Mouse (Mus musculus) CH12.LX (cell line): ENCODE measurements around the gene Selp. TPM values are rescaled to one million over a fixed set of nuclear protein-coding genes. Genes with fewer than 3 reads are reported as not detected.

Source experiments
- DNase-seq: peaks from one replicate; pipeline ENCODE4 v3.0.0-alpha.2; 2013; ENCODE audit errors: extremely low read depth
- H3K27ac ChIP-seq: 2 replicates; pipeline ENCODE4 v1.5.1; 2012; ENCODE audit warnings: low read depth, mild to moderate bottlenecking, control low read depth, moderate library complexity; ENCODE audit not compliant: insufficient read depth
- H3K27me3 ChIP-seq: replicated peaks from 2 replicates; pipeline ENCODE3; 2012; ENCODE audit warnings: inconsistent platforms
- H3K36me3 ChIP-seq, 2 experiments: replicated peaks in 1 of 2; 2 replicates each; pipeline versions ENCODE3 to v1.6.1; 2012; ENCODE audit warnings: inconsistent platforms in 1 of 2, low read length in 1 of 2, mild to moderate bottlenecking in 1 of 2, mixed read lengths in 1 of 2, moderate library complexity in 1 of 2; ENCODE audit not compliant: control insufficient read depth in 1 of 2, insufficient read depth in 1 of 2
- H3K4me1 ChIP-seq, 2 experiments: 2 replicates each; pipeline ENCODE4 v1.6.1; 2012; ENCODE audit warnings: inconsistent platforms in 1 of 2, moderate library complexity in 1 of 2; ENCODE audit not compliant: insufficient read depth in 2 of 2, control insufficient read depth in 1 of 2
- H3K4me2 ChIP-seq: 2 replicates; pipeline ENCODE4 v1.6.1; 2012; ENCODE audit warnings: low read depth, mild to moderate bottlenecking, control low read depth; ENCODE audit not compliant: poor library complexity, insufficient read depth, severe bottlenecking
- H3K4me3 ChIP-seq, 3 experiments: fragments of 150-350 bp in 1 of 3; sonication (generic) in 1 of 3; replicated peaks in 1 of 3; 2 replicates each; pipeline versions ENCODE3 to v1.5.1; 2011 to 2012; ENCODE audit warnings: low read depth in 2 of 3, low read length in 2 of 3, mild to moderate bottlenecking in 2 of 3, moderate library complexity in 2 of 3, control low read depth in 1 of 3, improper control_type of control experiment in 1 of 3, inconsistent platforms in 1 of 3, mixed read lengths in 1 of 3; ENCODE audit not compliant: poor library complexity in 1 of 3
- H3K79me2 ChIP-seq: replicated peaks from 2 replicates; pipeline ENCODE4 v1.6.1; 2012; ENCODE audit warnings: mild to moderate bottlenecking, moderate library complexity; ENCODE audit not compliant: control insufficient read depth, poor library complexity, insufficient read depth, severe bottlenecking; ENCODE audit errors: extremely low read depth
- H3K9ac ChIP-seq: 2 replicates; pipeline ENCODE4 v1.6.1; 2012; ENCODE audit warnings: low read depth, mild to moderate bottlenecking, control low read depth, moderate library complexity; ENCODE audit not compliant: insufficient read depth
- H3K9me3 ChIP-seq: replicated peaks from 2 replicates; pipeline ENCODE3; 2012; ENCODE audit warnings: low read length, inconsistent platforms, mixed read lengths
- BHLHE40 ChIP-seq: IDR thresholded peaks from 2 replicates; pipeline ENCODE4 v1.6.1; 2011; ENCODE audit warnings: mild to moderate bottlenecking, low read depth, low read length, improper control_type of control experiment
- CHD1 ChIP-seq: IDR thresholded peaks from 2 replicates; pipeline ENCODE4 v1.6.1; 2012; ENCODE audit warnings: low read depth, low read length, improper control_type of control experiment, inconsistent platforms
- E2F4 ChIP-seq: IDR thresholded peaks from 2 replicates; pipeline ENCODE4 v1.6.1; 2011; ENCODE audit warnings: low read depth, low read length, improper control_type of control experiment; ENCODE audit not compliant: insufficient replicate concordance
- ETS1 ChIP-seq: conservative IDR thresholded peaks from 2 replicates; pipeline ENCODE4 v1.6.1; 2012; ENCODE audit warnings: low read depth, mild to moderate bottlenecking, inconsistent platforms, low read length, improper control_type of control experiment, moderate library complexity
- GABPA ChIP-seq: IDR thresholded peaks from 2 replicates; pipeline ENCODE4 v1.6.1; 2012; ENCODE audit warnings: low read depth, low read length, improper control_type of control experiment, inconsistent platforms; ENCODE audit not compliant: insufficient replicate concordance
- HCFC1 ChIP-seq: IDR thresholded peaks from 2 replicates; pipeline ENCODE4 v1.6.1; 2012; ENCODE audit warnings: low read depth, mild to moderate bottlenecking, inconsistent platforms, low read length, improper control_type of control experiment
- JUN ChIP-seq: IDR thresholded peaks from 2 replicates; pipeline ENCODE4 v1.6.1; 2011; ENCODE audit warnings: low read depth, mild to moderate bottlenecking, low read length, improper control_type of control experiment, moderate library complexity; ENCODE audit not compliant: insufficient read depth
- JUND ChIP-seq: conservative IDR thresholded peaks from 2 replicates; pipeline ENCODE4 v1.6.1; 2011; ENCODE audit warnings: low read depth, low read length, improper control_type of control experiment
- MAFK ChIP-seq: IDR thresholded peaks from 2 replicates; pipeline ENCODE4 v1.6.1; 2011; ENCODE audit warnings: low read length, improper control_type of control experiment; ENCODE audit not compliant: insufficient replicate concordance
- MAX ChIP-seq: IDR thresholded peaks from 2 replicates; pipeline ENCODE4 v1.6.1; 2011; ENCODE audit warnings: low read length, improper control_type of control experiment
- MAZ ChIP-seq: IDR thresholded peaks from 2 replicates; pipeline ENCODE4 v1.6.1; 2012; ENCODE audit warnings: low read depth, mild to moderate bottlenecking, inconsistent platforms, low read length, improper control_type of control experiment, moderate library complexity
- MEF2A ChIP-seq: IDR thresholded peaks from 2 replicates; pipeline ENCODE4 v1.6.1; 2014; ENCODE audit warnings: low read depth, mild to moderate bottlenecking, inconsistent platforms, low read length, improper control_type of control experiment, borderline replicate concordance
- MYC ChIP-seq: IDR thresholded peaks from 2 replicates; pipeline ENCODE4 v1.6.1; 2011; ENCODE audit warnings: low read depth, mild to moderate bottlenecking, improper control_type of control experiment, low read length
- NELFE ChIP-seq: IDR thresholded peaks from 2 replicates; pipeline ENCODE4 v1.6.1; 2011; ENCODE audit warnings: low read depth, low read length, improper control_type of control experiment
- RAD21 ChIP-seq: IDR thresholded peaks from 2 replicates; pipeline ENCODE4 v1.6.1; 2011; ENCODE audit warnings: low read depth, mild to moderate bottlenecking, low read length, improper control_type of control experiment, moderate library complexity
- SMC3 ChIP-seq: IDR thresholded peaks from 2 replicates; pipeline ENCODE4 v1.6.1; 2011; ENCODE audit warnings: low read depth, low read length, improper control_type of control experiment
- TBP ChIP-seq: conservative IDR thresholded peaks from 2 replicates; pipeline ENCODE4 v1.6.1; 2011; ENCODE audit warnings: low read depth, low read length, improper control_type of control experiment
- TCF12 ChIP-seq: IDR thresholded peaks from 2 replicates; pipeline ENCODE4 v1.6.1; 2014; ENCODE audit warnings: low read depth, mild to moderate bottlenecking, inconsistent platforms, low read length, improper control_type of control experiment
- USF1 ChIP-seq: IDR thresholded peaks from 2 replicates; pipeline ENCODE4 v1.6.1; 2014; ENCODE audit warnings: low read depth, mild to moderate bottlenecking, inconsistent platforms, low read length, improper control_type of control experiment
- USF2 ChIP-seq: conservative IDR thresholded peaks from 2 replicates; pipeline ENCODE4 v1.6.1; 2011; ENCODE audit warnings: low read depth, low read length, improper control_type of control experiment
- ZC3H11A ChIP-seq: IDR thresholded peaks from 2 replicates; pipeline ENCODE4 v1.6.1; 2012; ENCODE audit warnings: low read depth, mild to moderate bottlenecking, inconsistent platforms, low read length, improper control_type of control experiment
- ZKSCAN1 ChIP-seq: IDR thresholded peaks from 2 replicates; pipeline ENCODE4 v1.6.1; 2012; ENCODE audit warnings: low read depth, inconsistent platforms, low read length, improper control_type of control experiment, borderline replicate concordance
- ZMIZ1 ChIP-seq: IDR thresholded peaks from 2 replicates; pipeline ENCODE4 v1.6.1; 2012; ENCODE audit warnings: low read depth, mild to moderate bottlenecking, inconsistent platforms, low read length, improper control_type of control experiment
- dilution Hi-C: fragments of 300-500 bp; cut with MboI; formaldehyde crosslinking; loops from 2 replicates; pipeline ENCODE4 v1.14.3; 2020; ENCODE audit warnings: low sequenced_read_pairs; ENCODE audit not compliant: extremely low pct_unique_long_range_greater_than_20kb, extremely low pct_ligation_motif_present
- in situ Hi-C: fragments of 300-500 bp; cut with MboI; formaldehyde crosslinking; loops from 3 replicates; pipeline ENCODE4 v1.14.3; 2019; ENCODE audit warnings: low sequenced_read_pairs, low pct_ligation_motif_present, low pct_unique_long_range_greater_than_20kb, mixed read lengths
- polyA plus RNA-seq: library from polyadenylated mRNA; unstranded; fragments of >175 nt; gene quantifications from 2 replicates; pipeline ENCODE4 v1.2.1, GENCODE M21; 2012; ENCODE audit warnings: low read depth; ENCODE audit not compliant: insufficient read length
- total RNA-seq, 2 experiments: library from RNA; depleted of rRNA; stranded (reverse); fragments of 300-350 nt in 1 of 2; fragments of >200 nt in 1 of 2; gene quantifications; 2 replicates each; pipeline ENCODE4 v1.2.3; 2012 to 2014

The Selp gene
- total and polyA plus RNA-seq, 3 experiments, result 0.21 to 0.43 TPM; not detected in 1

GRCm38 (mm10) chr1:164072001-164072400, 43.1 kb upstream of the Selp start:
- DNase-seq, result no peak

GRCm38 (mm10) chr1:164073091-164073490, 42.0 kb upstream of the Selp start:
- Histone ChIP-seq H3K27me3 (no peaks in the 10 kb centered on the region), H3K4me1 (peaks cover 0 to 71% of the 10 kb centered on the region in 2 experiments; a peak in 2 of 4 replicates)
- dilution Hi-C loops, result no loop called here

More at GRCm38 (mm10) chr1:164072001-164072400, 43.1 kb upstream of the Selp start:
- H3K9me3 ChIP-seq, result no peaks in the 10 kb centered on the region
- H3K36me3 ChIP-seq, result no peaks in the 10 kb centered on the region
- TF ChIP-seq SMC3 (no peak), ZMIZ1 (no peak), USF2 (no peak), MAFK (no peak), ETS1 (no peak), GABPA (no peak), JUND (no peak), ZC3H11A (no peak), MEF2A (no peak), JUN (no peak), NELFE (no peak), ZKSCAN1 (no peak), TBP (no peak), CHD1 (no peak), MAZ (no peak), RAD21 (no peak), E2F4 (no peak)
- no peaks in the 10 kb centered on the region for H3K27me3 ChIP-seq
- dilution Hi-C loops, result no loop called here
- no peak overlapping the region for H3K27ac ChIP-seq
- H3K4me3 ChIP-seq, result no peak overlapping the region
- in situ Hi-C loops, result no loop called here
- no peak overlapping the region for H3K9ac ChIP-seq
- H3K4me2 ChIP-seq, result no peak overlapping the region
- no peaks in the 10 kb centered on the region for H3K79me2 ChIP-seq
- peaks cover 0 to 60% of the 10 kb centered on the region in 2 experiments; a peak in 2 of 4 replicates for H3K4me1 ChIP-seq

More at GRCm38 (mm10) chr1:164073091-164073490, 42.0 kb upstream of the Selp start:
- H3K27ac ChIP-seq, result no peak overlapping the region
- in situ Hi-C loops, result no loop called here
- H3K9me3 ChIP-seq, result no peaks in the 10 kb centered on the region
- H3K4me2 ChIP-seq, result no peak overlapping the region
- no peaks in the 10 kb centered on the region for H3K36me3 ChIP-seq
- H3K9ac ChIP-seq, result no peak overlapping the region
- no peak overlapping the region for H3K4me3 ChIP-seq
- no peaks in the 10 kb centered on the region for H3K79me2 ChIP-seq
- DNase-seq, result no peak
- TF ChIP-seq HCFC1 (no peak), CHD1 (no peak), GABPA (no peak), MAX (no peak), MYC (no peak), E2F4 (no peak), USF2 (no peak), BHLHE40 (no peak), TCF12 (no peak), USF1 (no peak)
